Mouse (Mus musculus): ENCODE measurements at regions not wholly inside any gene's neighbourhood (a gene's known extent, or its start where the extent isn't known, plus 50 kb on each side); places are given as distances from the start of the nearest gene placed in this dataset.

GRCm38 (mm10) chr19:26318977-26319376 lies 285.9 kb upstream of the Smarca2 start:
- no peak overlapping the region for H3K27ac ChIP-seq (ENCODE audit: control insufficient read depth, low read depth, low read length)
- no peaks in the 10 kb centered on the region for H3K36me3 ChIP-seq (ENCODE audit: control insufficient read depth in 1 of 2, insufficient read depth in 2 of 2, low read length in 2 of 2)
- no peaks in the 10 kb centered on the region for H3K4me1 ChIP-seq (ENCODE audit: control insufficient read depth in 1 of 2, insufficient read depth in 2 of 2, low read length in 2 of 2)
- no peak overlapping the region for H3K9ac ChIP-seq (ENCODE audit: control insufficient read depth, low read depth, low read length, poor library complexity, severe bottlenecking)
- H3K27me3 ChIP-seq (ENCODE audit: control insufficient read depth in 1 of 2, insufficient read depth in 2 of 2, low read length in 2 of 2): no peaks in the 10 kb centered on the region
- H3K79me2 ChIP-seq (ENCODE audit: control insufficient read depth, insufficient read depth, low read length, poor library complexity): no peaks in the 10 kb centered on the region
- no peaks in the 10 kb centered on the region for H3K9me3 ChIP-seq (replicated peaks; ENCODE audit: insufficient read depth, low read length)
- no peak for TF ChIP-seq EP300 (IDR thresholded peaks at IDR 0.05; ENCODE audit: low read depth in 1 of 2, low read length in 2 of 2)
- TF ChIP-seq ETS1 (IDR thresholded peaks at IDR 0.05; ENCODE audit: low read depth, low read length): no peak
- no peak for TF ChIP-seq ZKSCAN1 (IDR thresholded peaks at IDR 0.05; ENCODE audit: low read depth, low read length)
- TF ChIP-seq MYB (IDR thresholded peaks at IDR 0.05; ENCODE audit: low read depth, low read length): no peak
- no peak for TF ChIP-seq MYC (IDR thresholded peaks at IDR 0.05; ENCODE audit: low read depth, low read length)
- no peak for TF ChIP-seq NRF1 (IDR thresholded peaks at IDR 0.05; ENCODE audit: insufficient read depth, low read depth, low read length, poor library complexity, severe bottlenecking)
- no peak for TF ChIP-seq POLR2AphosphoS5 (IDR thresholded peaks at IDR 0.05; ENCODE audit: borderline replicate concordance, low read depth, low read length)
- no peak for DNase-seq (ENCODE audit: low read depth, low spot score)
- no peak overlapping the region for H3K4me3 ChIP-seq (ENCODE audit: control insufficient read depth in 1 of 2, insufficient read depth in 1 of 2, low read depth in 2 of 2, low read length in 2 of 2)

- no peak for DNase-seq (ENCODE audit: low read depth, low spot score)
- Histone ChIP-seq H3K36me3 (ENCODE audit: control insufficient read depth in 1 of 2, insufficient read depth in 2 of 2, low read length in 2 of 2) (no peaks in the 10 kb centered on the region), H3K79me2 (ENCODE audit: control insufficient read depth, insufficient read depth, low read length, poor library complexity) (no peaks in the 10 kb centered on the region), H3K9ac (ENCODE audit: control insufficient read depth, low read depth, low read length, poor library complexity, severe bottlenecking) (no peak overlapping the region), H3K9me3 (replicated peaks; ENCODE audit: insufficient read depth, low read length) (no peaks in the 10 kb centered on the region), H3K4me1 (ENCODE audit: control insufficient read depth in 1 of 2, insufficient read depth in 2 of 2, low read length in 2 of 2) (no peaks in the 10 kb centered on the region), H3K27me3 (ENCODE audit: control insufficient read depth in 1 of 2, insufficient read depth in 2 of 2, low read length in 2 of 2) (no peaks in the 10 kb centered on the region), H3K27ac (ENCODE audit: control insufficient read depth, low read depth, low read length) (no peak overlapping the region), H3K4me3 (ENCODE audit: control insufficient read depth in 1 of 2, insufficient read depth in 1 of 2, low read depth in 2 of 2, low read length in 2 of 2) (no peak overlapping the region)
- TF ChIP-seq SIN3A (IDR thresholded peaks at IDR 0.05; ENCODE audit: low read length): no peak
- TF ChIP-seq RCOR1 (IDR thresholded peaks at IDR 0.05; ENCODE audit: low read depth, low read length): no peak
- TF ChIP-seq TCF12 (IDR thresholded peaks at IDR 0.05; ENCODE audit: low read depth, low read length): no peak
- no peak for TF ChIP-seq KAT2A (conservative IDR thresholded peaks at IDR 0.05; ENCODE audit: low read depth, low read length)
- no peak for TF ChIP-seq UBTF (IDR thresholded peaks at IDR 0.05; ENCODE audit: borderline replicate concordance, insufficient read depth, low read depth, low read length)
- no peak for TF ChIP-seq JUND (IDR thresholded peaks at IDR 0.05; ENCODE audit: low read depth, low read length)
- TF ChIP-seq MAX (IDR thresholded peaks at IDR 0.05; ENCODE audit: low read length): no peak
- no peak for TF ChIP-seq HCFC1 (IDR thresholded peaks at IDR 0.05; ENCODE audit: low read depth, low read length)
- no peak for TF ChIP-seq MYC (IDR thresholded peaks at IDR 0.05; ENCODE audit: low read depth, low read length)
- TF ChIP-seq ZNF384 (IDR thresholded peaks at IDR 0.05; ENCODE audit: low read depth, low read length): no peak
- TF ChIP-seq RAD21 (IDR thresholded peaks at IDR 0.05; ENCODE audit: low read depth, low read length): no peak
- no peak for TF ChIP-seq CHD2 (IDR thresholded peaks at IDR 0.05; ENCODE audit: low read length)
- no peak for TF ChIP-seq MAZ (IDR thresholded peaks at IDR 0.05; ENCODE audit: low read depth, low read length)
- no peak for TF ChIP-seq GATA1 (IDR thresholded peaks at IDR 0.05; ENCODE audit: low read depth, low read length)
- TF ChIP-seq ZC3H11A (IDR thresholded peaks at IDR 0.05; ENCODE audit: low read depth, low read length): no peak
- no peak for TF ChIP-seq ZMIZ1 (IDR thresholded peaks at IDR 0.05; ENCODE audit: low read depth, low read length)
- TF ChIP-seq NRF1 (IDR thresholded peaks at IDR 0.05; ENCODE audit: insufficient read depth, low read depth, low read length, poor library complexity, severe bottlenecking): no peak
- TF ChIP-seq ZKSCAN1 (IDR thresholded peaks at IDR 0.05; ENCODE audit: low read depth, low read length): no peak
- no peak for TF ChIP-seq SMC3 (IDR thresholded peaks at IDR 0.05; ENCODE audit: low read depth, low read length)
- no peak for TF ChIP-seq POLR2AphosphoS5 (IDR thresholded peaks at IDR 0.05; ENCODE audit: borderline replicate concordance, low read depth, low read length)
Observed at GRCm38 (mm10) chr19:26323682-26324081, 281.2 kb upstream of the Smarca2 start.
